Comparison of ENCODE assay signal across 26 mouse cellular contexts in the genomic region with DNA sequence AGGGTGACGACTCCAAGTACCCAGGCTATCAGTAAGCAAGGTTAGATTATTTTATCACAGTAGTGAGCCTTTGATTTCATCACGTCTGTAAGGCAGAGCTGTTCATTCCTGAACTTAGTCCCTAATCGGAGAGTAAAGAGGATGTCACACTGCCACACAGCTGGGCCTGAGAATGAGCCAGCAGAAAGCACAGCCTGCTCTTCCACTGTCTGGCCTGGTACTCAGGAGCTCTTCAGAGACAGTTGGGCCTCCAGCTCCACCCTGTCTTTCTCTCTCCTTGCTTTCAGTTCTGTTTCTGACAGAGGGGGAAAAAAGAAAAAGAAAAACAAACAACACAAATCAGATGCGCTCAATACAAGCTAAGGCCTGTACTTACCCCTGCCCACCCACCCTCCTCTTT. TPM values are rescaled to one million over a fixed set of nuclear protein-coding genes. Genes with fewer than 3 reads are reported as not detected.
"Had no signal": no experiment of that assay in that cellular context is flagged by ENCODE, and none has a peak within 500 bp of the region (broad histone marks: within the 10 kb centered on the region; RNA-seq: fewer than 3 reads in every experiment).

No protein-coding gene starts in this region.

- H3K27ac ChIP-seq: kidney, postnatal 0 days; layer of hippocampus, adult 2 months; liver, embryonic 14.5 days; macrophage; neural tube, embryonic 12.5 days; neural tube, embryonic 15.5 days; stomach, embryonic 15.5 days had no signal

- ATAC-seq: liver, postnatal 0 days; lung, postnatal 0 days had no signal

- DNase-seq: kidney, adult 2 months; kidney, postnatal 25 days; layer of hippocampus, adult 9-11 months; liver, postnatal 0 days; lung, embryonic 14.5 days; midbrain, embryonic 14.5 days; right cerebral cortex, adult 18-20 months; right cerebral cortex, postnatal 14 days; right cerebral cortex, postnatal 4 days; spleen, adult 18-20 months; thymus, postnatal 36 days had no signal

- H3K4me3 ChIP-seq: layer of hippocampus, adult 2 months; neural tube, embryonic 12.5 days; neural tube, embryonic 15.5 days; stomach, embryonic 15.5 days had no signal

RNA-seq across cellular contexts. Expression of a gene that starts 28.2 kb away (rescaled TPM):
- total RNA-seq: layer of hippocampus, adult 2 months; layer of hippocampus, postnatal 25 days; left cerebral cortex, adult 18-20 months; left cerebral cortex, postnatal 10 days; left cerebral cortex, postnatal 36 days; liver, adult 2 months; megakaryocyte-erythroid progenitor cell, adult 5-6 weeks; midbrain, postnatal 0 days had no signal

RNA-seq across cellular contexts. Expression of a gene that starts 41.6 kb away (rescaled TPM):
- total RNA-seq: liver, adult 2 months; megakaryocyte-erythroid progenitor cell, adult 5-6 weeks had no signal
